Mouse (Mus musculus) stomach, embryonic 16.5 days (tissue): ENCODE measurements around the gene Samd4b. TPM values are rescaled to one million over a fixed set of nuclear protein-coding genes. Genes with fewer than 3 reads are reported as not detected.
A peak's percentile ranks its signal among the peaks of the same experiment; 100 is the strongest.

Source experiments
- ATAC-seq: fragments of 200-750 bp; cut with Nextera tagmentation; 2 replicates; pipeline ENCODE4 v1.8.0; 2017; ENCODE audit warnings: moderate number of reproducible peaks, moderate TSS enrichment; ENCODE audit not compliant: insufficient read depth, low FRiP score
- H3K27ac ChIP-seq: fragments of 300-500 bp; sonication (generic); 2 replicates; pipeline ENCODE4 v1.5.1; 2014; ENCODE audit warnings: low read length
- H3K27me3 ChIP-seq: fragments of 300-500 bp; sonication (generic); 2 replicates; pipeline ENCODE4 v1.6.1; 2014; ENCODE audit warnings: low read length, control low read depth, mixed read lengths; ENCODE audit not compliant: control insufficient read depth, insufficient read depth
- H3K36me3 ChIP-seq: fragments of 300-500 bp; sonication (generic); 2 replicates; pipeline ENCODE4 v1.6.1; 2014; ENCODE audit warnings: low read length; ENCODE audit not compliant: control insufficient read depth, insufficient read depth
- H3K4me1 ChIP-seq: fragments of 300-500 bp; sonication (generic); 2 replicates; pipeline ENCODE4 v1.6.1; 2014; ENCODE audit warnings: low read length, control low read depth, mixed read lengths; ENCODE audit not compliant: control insufficient read depth, insufficient read depth
- H3K4me2 ChIP-seq: fragments of 300-500 bp; sonication (generic); 2 replicates; pipeline ENCODE4 v1.6.1; 2014; ENCODE audit warnings: low read depth, low read length, mixed read lengths
- H3K4me3 ChIP-seq: fragments of 300-500 bp; sonication (generic); replicated peaks from 2 replicates; pipeline ENCODE4 v1.5.1; 2014; ENCODE audit warnings: mild to moderate bottlenecking, low read length
- H3K9ac ChIP-seq: fragments of 300-500 bp; sonication (generic); 2 replicates; pipeline ENCODE4 v1.6.1; 2014; ENCODE audit warnings: low read length
- H3K9me3 ChIP-seq: fragments of 300-500 bp; sonication (generic); replicated peaks from 2 replicates; pipeline ENCODE4 v1.6.1; 2016; ENCODE audit warnings: low read length, control low read depth; ENCODE audit not compliant: control insufficient read depth
- WGBS: fragments of 180-500 bp; shearing (Covaris S2); extraction: QIAGEN DNeasy Blood & Tissue Kit; methylation state at CpG from one replicate; pipeline ENCODE4 v1.1.7; 2014; 5-methylcytosine and 5-hydroxymethylcytosine counted together
- polyA plus RNA-seq: library from polyadenylated mRNA; unstranded; fragments of >200 nt; fragmentation: Nextera tagmentation; extraction: Ambion mirVana; gene quantifications from 2 replicates; pipeline ENCODE4 v1.2.1, GENCODE M21; 2015

Gene Samd4b
- polyA plus RNA-seq, 1 experiment from 2014 or later = 10.9 TPM

- Histone ChIP-seq H3K9me3 (no peaks in the 10 kb centered on the region), H3K36me3 (no peaks in the 10 kb centered on the region; the same call in 1 of the 2 replicates), H3K4me3 (no peak overlapping the region), H3K27ac (peak overlapping the region; percentile 53; the same call in 1 of the 2 replicates), H3K27me3 (no peaks in the 10 kb centered on the region), H3K4me2 (no peak overlapping the region), H3K4me1 (peaks cover 19% of the 10 kb centered on the region), H3K9ac (no peak overlapping the region)
- WGBS = 51% methylated on average over 4 of the region's 4 CpGs
- peak; percentile 63 for ATAC-seq
Measured at GRCm38 (mm10) chr7:28558486-28558885, 39.5 kb downstream of the Samd4b start.

- no peaks in the 10 kb centered on the region; the same call in 1 of the 2 replicates for H3K36me3 ChIP-seq
- H3K4me1 ChIP-seq = peaks cover 19% of the 10 kb centered on the region
- ATAC-seq = no peak
- no peaks in the 10 kb centered on the region for H3K9me3 ChIP-seq
- 71% methylated on average over 6 of the region's 6 CpGs for WGBS
- no peak overlapping the region; the same call in 1 of the 2 replicates for H3K27ac ChIP-seq
- H3K27me3 ChIP-seq = no peaks in the 10 kb centered on the region
- H3K4me2 ChIP-seq = no peak overlapping the region
- H3K4me3 ChIP-seq = no peak overlapping the region
- no peak overlapping the region for H3K9ac ChIP-seq
Measured at GRCm38 (mm10) chr7:28557708-28558107, 40.2 kb downstream of the Samd4b start.

GRCm38 (mm10) chr7:28557069-28557468 is 40.9 kb downstream of the Samd4b start:
- Histone ChIP-seq H3K9me3 (no peaks in the 10 kb centered on the region), H3K4me1 (peaks cover 19% of the 10 kb centered on the region), H3K9ac (no peak overlapping the region), H3K27me3 (no peaks in the 10 kb centered on the region), H3K4me3 (no peak overlapping the region), H3K36me3 (no peaks in the 10 kb centered on the region; the same call in 1 of the 2 replicates), H3K27ac (peak overlapping the region; percentile 59; the same call in 1 of the 2 replicates), H3K4me2 (no peak overlapping the region)
- WGBS = 58% methylated on average over 5 of the region's 5 CpGs
- no peak for ATAC-seq

- Histone ChIP-seq H3K27ac (peak overlapping the region; percentile 59), H3K27me3 (no peaks in the 10 kb centered on the region), H3K9ac (no peak overlapping the region), H3K4me2 (no peak overlapping the region), H3K36me3 (no peaks in the 10 kb centered on the region; the same call in 1 of the 2 replicates), H3K4me1 (peaks cover 19% of the 10 kb centered on the region), H3K9me3 (no peaks in the 10 kb centered on the region), H3K4me3 (no peak overlapping the region)
- ATAC-seq = no peak
- 8% methylated on average over 5 of the region's 5 CpGs for WGBS
Measured at GRCm38 (mm10) chr7:28555939-28556535, 41.9 kb downstream of the Samd4b start.

GRCm38 (mm10) chr7:28553076-28553475 is 44.9 kb downstream of the Samd4b start:
- H3K4me1 ChIP-seq = peaks cover 8% of the 10 kb centered on the region
- no peak overlapping the region; the same call in 1 of the 2 replicates for H3K27ac ChIP-seq
- no peak for ATAC-seq
- H3K9me3 ChIP-seq = no peaks in the 10 kb centered on the region
- 79% methylated on average over 6 of the region's 6 CpGs for WGBS
- no peak overlapping the region for H3K4me2 ChIP-seq
- H3K36me3 ChIP-seq = no peaks in the 10 kb centered on the region
- H3K9ac ChIP-seq = no peak overlapping the region
- H3K27me3 ChIP-seq = no peaks in the 10 kb centered on the region
- H3K4me3 ChIP-seq = no peak overlapping the region

- Histone ChIP-seq H3K4me1 (peaks cover 8% of the 10 kb centered on the region; the same call in 1 of the 2 replicates), H3K4me2 (no peak overlapping the region), H3K9ac (no peak overlapping the region), H3K36me3 (no peaks in the 10 kb centered on the region), H3K27me3 (peaks cover 27% of the 10 kb centered on the region), H3K9me3 (no peaks in the 10 kb centered on the region), H3K4me3 (no peak overlapping the region), H3K27ac (no peak overlapping the region)
- 62% methylated on average over 7 of the region's 7 CpGs for WGBS
- ATAC-seq = no peak
Measured at GRCm38 (mm10) chr7:28547628-28548027, 50.3 kb downstream of the Samd4b start.

GRCm38 (mm10) chr7:28547154-28547553 is 50.8 kb downstream of the Samd4b start, which contains the start of gene Nccrp1:
TSS of gene Nccrp1 (minus strand) at chr7:28547254.
- 5% methylated on average over 5 of the region's 5 CpGs for WGBS
- Histone ChIP-seq H3K9me3 (no peaks in the 10 kb centered on the region), H3K4me2 (peak within 1 kb of the TSS; percentile 43), H3K4me3 (peak within 1 kb of the TSS; percentile 26), H3K27me3 (peaks cover 27% of the 10 kb centered on the region), H3K9ac (peak within 1 kb of the TSS; percentile 43), H3K4me1 (peaks cover 8% of the 10 kb centered on the region; the same call in 1 of the 2 replicates), H3K27ac (0 out of 2 replicates have a peak within 1 kb of the TSS, but pooled peaks have one; percentile 8), H3K36me3 (no peaks in the 10 kb centered on the region)
- ATAC-seq = no peak

GRCm38 (mm10) chr7:28546649-28547048 is 51.3 kb downstream of the Samd4b start:
- ATAC-seq = no peak
- Histone ChIP-seq H3K9me3 (no peaks in the 10 kb centered on the region), H3K4me3 (peak overlapping the region; percentile 26), H3K4me2 (peak overlapping the region; percentile 43), H3K4me1 (peaks cover 8% of the 10 kb centered on the region; the same call in 1 of the 2 replicates), H3K27ac (no peak overlapping the region), H3K36me3 (no peaks in the 10 kb centered on the region), H3K27me3 (peaks cover 27% of the 10 kb centered on the region), H3K9ac (peak overlapping the region; percentile 31; the same call in 1 of the 2 replicates)
- WGBS = 2% methylated on average over 22 of the region's 22 CpGs

- H3K4me2 ChIP-seq = no peak overlapping the region
- 43% methylated on average over 7 of the region's 7 CpGs for WGBS
- peak overlapping the region; percentile 26; the same call in 1 of the 2 replicates for H3K4me3 ChIP-seq
- no peak for ATAC-seq
- no peak overlapping the region for H3K27ac ChIP-seq
- no peaks in the 10 kb centered on the region for H3K36me3 ChIP-seq
- no peak overlapping the region for H3K9ac ChIP-seq
- no peaks in the 10 kb centered on the region for H3K9me3 ChIP-seq
- H3K27me3 ChIP-seq = peaks cover 27% of the 10 kb centered on the region
- peaks cover 8% of the 10 kb centered on the region; the same call in 1 of the 2 replicates for H3K4me1 ChIP-seq
Measured at GRCm38 (mm10) chr7:28545891-28546210, 52.1 kb downstream of the Samd4b start.
